Mouse (Mus musculus): ENCODE results near the gene Rbm44. TPM values are rescaled to one million over a fixed set of nuclear protein-coding genes. Genes with fewer than 3 reads are reported as not detected.

Rbm44 gene
- polyA plus RNA-seq, 1 experiment from 2014 or later: 0.34 TPM

DNA sequence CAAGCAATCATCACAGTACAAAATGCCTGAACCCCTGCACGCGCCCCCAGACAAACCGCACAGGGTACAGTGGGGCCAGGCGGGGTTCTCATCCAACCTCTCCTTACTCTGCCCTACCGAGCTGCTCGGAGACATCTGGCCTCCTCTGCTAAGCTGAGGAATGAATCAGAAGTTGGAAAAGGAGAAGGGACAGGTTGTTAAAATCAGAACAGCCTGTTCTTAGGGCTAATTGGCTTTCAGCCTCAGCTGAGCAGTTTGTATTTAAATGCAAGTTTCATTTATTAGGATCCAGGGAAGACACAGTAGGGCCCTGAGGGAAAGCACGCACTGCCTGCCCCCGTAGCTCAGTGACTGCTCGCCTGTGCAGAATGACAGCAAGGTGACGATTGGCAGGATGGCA lies 54.9 kb downstream of the Rbm44 start:
- Histone ChIP-seq H3K9ac (replicated peaks) (no peak overlapping the region), H3K9me3 (no peaks in the 10 kb centered on the region), H3K27ac (no peak overlapping the region), H3K27me3 (no peaks in the 10 kb centered on the region), H3K4me3 (replicated peaks) (no peak overlapping the region), H3K36me3 (no peaks in the 10 kb centered on the region), H3K4me2 (replicated peaks) (no peak overlapping the region), H3K4me1 (replicated peaks) (no peaks in the 10 kb centered on the region)
- WGBS: 87% methylated on average over 10 of the region's 10 CpGs
- ATAC-seq: no peak

DNA sequence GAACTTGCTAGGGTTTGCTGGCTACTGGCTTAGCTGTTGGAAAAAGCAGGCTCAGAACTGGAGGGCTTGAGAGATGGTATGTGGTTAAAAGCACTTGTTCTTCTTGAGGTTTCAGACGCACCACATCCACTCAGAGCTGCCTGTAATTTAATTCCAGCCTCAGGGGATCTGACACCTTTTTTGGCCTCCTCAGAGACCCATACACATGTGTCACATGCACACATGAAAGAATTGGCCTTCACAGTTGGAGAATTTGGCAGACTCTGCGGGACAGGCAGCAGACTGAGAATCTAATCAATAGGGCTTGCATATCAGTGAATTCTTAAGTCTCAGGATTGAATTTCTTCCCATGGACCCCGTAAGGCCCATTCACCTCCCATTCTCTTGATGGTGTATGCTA lies 56.2 kb downstream of the Rbm44 start:
- WGBS: 56% methylated on average over 3 of the region's 3 CpGs
- H3K9ac ChIP-seq (replicated peaks): no peak overlapping the region
- H3K27me3 ChIP-seq: no peaks in the 10 kb centered on the region
- H3K27ac ChIP-seq: no peak overlapping the region
- no peak overlapping the region for H3K4me3 ChIP-seq (replicated peaks)
- no peaks in the 10 kb centered on the region for H3K4me1 ChIP-seq (replicated peaks)
- no peaks in the 10 kb centered on the region for H3K36me3 ChIP-seq
- H3K4me2 ChIP-seq (replicated peaks): no peak overlapping the region
- ATAC-seq: no peak
- no peaks in the 10 kb centered on the region for H3K9me3 ChIP-seq

DNA sequence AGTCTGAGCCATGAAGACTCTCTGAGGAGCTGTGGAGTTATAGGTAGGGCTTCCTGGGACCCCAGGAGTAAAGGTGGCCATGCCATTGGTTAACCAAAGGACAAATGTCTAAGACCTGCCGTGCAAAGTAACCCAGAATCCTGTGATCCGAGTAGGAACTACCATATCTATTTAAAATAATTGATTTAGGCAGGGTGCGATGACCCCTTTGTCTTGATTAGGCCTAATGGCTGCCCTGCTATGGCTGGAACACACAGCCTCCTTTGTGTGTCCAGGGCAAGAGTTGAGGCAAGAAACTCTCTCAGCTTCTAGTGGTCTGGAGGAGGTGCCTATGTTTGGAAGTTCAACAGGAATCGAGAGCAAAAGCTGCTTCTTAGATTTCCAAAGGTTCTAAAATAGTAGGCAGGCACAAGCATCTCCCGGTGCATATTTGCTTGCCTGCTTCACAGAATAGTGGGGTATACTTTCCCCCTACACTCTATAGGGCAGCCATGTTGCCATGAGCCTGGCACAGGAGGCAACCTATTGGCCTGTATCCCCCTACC lies 59.4 kb downstream of the Rbm44 start:
- Histone ChIP-seq H3K4me3 (replicated peaks) (no peak overlapping the region), H3K4me1 (replicated peaks) (no peaks in the 10 kb centered on the region), H3K27me3 (no peaks in the 10 kb centered on the region), H3K9me3 (no peaks in the 10 kb centered on the region), H3K27ac (no peak overlapping the region), H3K4me2 (replicated peaks) (no peak overlapping the region), H3K9ac (replicated peaks) (no peak overlapping the region), H3K36me3 (no peaks in the 10 kb centered on the region)
- 83% methylated on average over 5 of the region's 5 CpGs for whole genome bisulfite sequencing
- no peak for ATAC-seq

DNA sequence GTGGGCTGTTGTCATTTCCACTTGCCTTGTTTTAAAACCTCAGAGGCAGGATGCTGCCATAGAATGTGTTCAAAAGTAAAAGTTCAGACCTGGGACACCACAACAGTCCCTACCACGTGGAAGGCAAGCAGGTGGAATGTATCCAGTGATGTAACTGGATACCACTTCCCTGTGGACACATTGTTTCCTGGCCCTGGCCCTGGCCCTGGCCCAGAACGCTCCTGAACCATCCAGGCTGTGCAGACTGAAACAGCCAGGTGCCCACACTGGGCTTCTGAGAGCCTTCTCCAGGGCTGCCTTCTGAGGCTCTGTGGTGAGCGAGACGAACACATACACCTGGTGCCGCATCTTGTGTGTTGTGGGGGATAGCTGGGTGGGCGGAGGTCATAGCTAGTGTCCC lies 60.8 kb downstream of the Rbm44 start:
- 0 out of 2 replicates have a peak, but pooled peaks cover 4% of the 10 kb centered on the region for H3K4me1 ChIP-seq (replicated peaks)
- H3K9me3 ChIP-seq: no peaks in the 10 kb centered on the region
- H3K27me3 ChIP-seq: no peaks in the 10 kb centered on the region
- no peak overlapping the region for H3K4me2 ChIP-seq (replicated peaks)
- H3K36me3 ChIP-seq: no peaks in the 10 kb centered on the region
- H3K27ac ChIP-seq: no peak overlapping the region
- WGBS: 85% methylated on average over 6 of the region's 6 CpGs
- ATAC-seq: no peak
- no peak overlapping the region for H3K9ac ChIP-seq (replicated peaks)
- no peak overlapping the region for H3K4me3 ChIP-seq (replicated peaks)

DNA sequence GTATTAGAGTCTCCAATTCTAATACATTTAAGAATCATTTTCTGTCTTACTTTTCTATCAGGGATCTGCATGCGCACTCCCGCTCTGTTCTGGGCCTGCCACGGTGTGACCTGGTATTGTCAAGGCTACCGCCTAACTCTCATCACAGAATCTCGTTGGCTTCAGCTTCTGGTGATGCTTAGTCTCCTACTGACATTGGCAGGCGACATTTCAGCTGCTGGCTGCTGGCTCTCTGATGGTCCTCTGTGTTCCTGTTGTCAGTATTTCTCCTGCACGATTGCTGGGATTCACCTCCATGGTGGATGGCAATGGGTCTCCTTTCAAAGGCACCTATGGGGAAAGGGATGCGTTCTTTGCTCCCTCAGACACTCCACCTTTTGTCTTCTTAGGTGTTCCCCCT lies 61.4 kb downstream of the Rbm44 start:
- ATAC-seq: no peak
- Histone ChIP-seq H3K4me1 (replicated peaks) (0 out of 2 replicates have a peak, but pooled peaks cover 4% of the 10 kb centered on the region), H3K9ac (replicated peaks) (no peak overlapping the region), H3K4me3 (replicated peaks) (no peak overlapping the region), H3K27ac (no peak overlapping the region), H3K9me3 (no peaks in the 10 kb centered on the region), H3K36me3 (no peaks in the 10 kb centered on the region), H3K27me3 (no peaks in the 10 kb centered on the region), H3K4me2 (replicated peaks) (no peak overlapping the region)
- WGBS: 79% methylated on average over 8 of the region's 8 CpGs

DNA sequence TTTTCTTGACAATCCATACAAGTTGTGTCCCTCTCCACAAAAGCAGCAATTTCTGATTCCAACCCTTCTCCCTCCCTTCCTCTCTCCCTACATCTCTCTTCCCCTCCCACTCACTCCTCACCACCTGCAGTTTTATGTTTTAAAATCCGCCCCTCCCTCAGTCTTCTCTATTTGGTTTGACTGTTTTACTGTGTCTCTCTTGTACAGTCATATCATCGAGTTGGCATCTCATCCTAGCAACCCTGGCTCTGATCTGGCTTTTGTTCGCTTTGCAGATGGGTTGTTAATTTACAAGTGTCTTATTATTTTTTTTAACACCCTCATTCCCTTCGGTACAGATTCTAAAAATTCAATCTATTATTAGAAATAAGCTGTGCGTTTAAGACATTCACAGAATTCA lies 62.0 kb downstream of the Rbm44 start:
- no peak for ATAC-seq
- Histone ChIP-seq H3K4me3 (replicated peaks) (no peak overlapping the region), H3K4me1 (replicated peaks) (0 out of 2 replicates have a peak, but pooled peaks cover 4% of the 10 kb centered on the region), H3K36me3 (no peaks in the 10 kb centered on the region), H3K27me3 (no peaks in the 10 kb centered on the region), H3K4me2 (replicated peaks) (no peak overlapping the region), H3K9ac (replicated peaks) (no peak overlapping the region), H3K9me3 (no peaks in the 10 kb centered on the region), H3K27ac (no peak overlapping the region)
- 81% methylated on average over 5 of the region's 5 CpGs for WGBS

DNA sequence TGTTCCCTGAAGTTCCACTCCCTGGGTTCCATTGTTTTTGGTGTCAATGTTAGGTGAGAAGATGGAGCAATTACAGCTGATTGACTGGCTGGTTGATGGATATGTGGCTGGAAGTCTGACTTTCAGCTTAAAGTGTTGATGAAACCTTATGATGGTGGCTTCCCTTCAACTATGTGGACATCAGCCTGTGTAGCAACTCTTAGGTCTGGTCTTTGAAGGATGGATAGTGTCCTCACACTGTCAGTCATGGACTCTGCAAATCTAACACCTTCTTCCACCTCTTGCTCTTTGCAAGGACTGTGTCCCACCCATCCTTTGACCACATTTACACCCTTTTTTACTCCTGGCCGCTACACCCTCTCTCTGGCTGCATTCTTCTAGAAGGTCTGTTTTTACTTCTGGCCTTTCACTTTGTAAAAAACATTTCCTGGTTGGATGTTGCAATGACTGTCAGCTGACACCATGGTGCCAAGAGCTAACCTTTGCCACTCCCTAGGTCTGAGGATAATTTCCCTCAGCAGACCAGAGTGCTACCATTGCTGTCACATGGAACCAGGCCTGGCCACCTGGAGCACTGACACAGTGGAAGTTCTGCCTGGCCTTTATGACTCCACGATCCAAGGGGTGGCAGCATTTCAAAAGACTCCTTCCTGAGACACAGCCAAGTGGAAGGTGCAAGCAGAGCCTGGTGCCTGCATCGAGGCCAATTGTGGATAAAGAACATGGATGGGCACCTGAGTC lies 62.6 kb downstream of the Rbm44 start:
- no peak for ATAC-seq
- no peaks in the 10 kb centered on the region for H3K9me3 ChIP-seq
- WGBS: 75% methylated on average over 3 of the region's 3 CpGs

DNA sequence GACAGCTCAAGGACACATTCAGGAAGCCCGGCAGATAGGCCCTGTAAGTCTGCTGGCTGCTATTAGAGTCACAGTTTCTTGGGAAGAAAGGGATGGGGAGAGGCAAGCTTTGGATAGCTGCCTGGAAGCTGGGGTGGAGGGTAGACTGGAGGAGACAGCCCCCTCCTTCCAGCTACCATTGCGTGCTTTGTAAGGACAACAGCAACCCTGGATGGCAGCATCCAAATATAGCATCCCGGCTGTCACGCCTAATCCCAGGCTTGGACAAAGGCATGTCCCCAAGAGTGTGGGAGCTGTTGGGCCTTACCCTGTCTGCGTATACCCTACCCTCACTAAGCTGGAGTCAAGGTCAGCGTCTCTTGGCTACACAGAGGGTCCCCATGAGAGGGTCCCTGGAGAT lies 64.5 kb downstream of the Rbm44 start:
- WGBS: 76% methylated on average over 6 of the region's 6 CpGs
- Histone ChIP-seq H3K4me2 (replicated peaks) (no peak overlapping the region), H3K9ac (replicated peaks) (no peak overlapping the region), H3K4me1 (replicated peaks) (0 out of 2 replicates have a peak, but pooled peaks cover 4% of the 10 kb centered on the region), H3K27ac (peak overlapping the region; percentile 55), H3K36me3 (no peaks in the 10 kb centered on the region), H3K4me3 (replicated peaks) (no peak overlapping the region), H3K9me3 (no peaks in the 10 kb centered on the region), H3K27me3 (no peaks in the 10 kb centered on the region)
- ATAC-seq: peak; percentile 76

More for the DNA sequence above, 62.6 kb downstream of the Rbm44 start:
- 0 out of 2 replicates have a peak, but pooled peaks cover 4% of the 10 kb centered on the region for H3K4me1 ChIP-seq (replicated peaks)
- H3K27me3 ChIP-seq: no peaks in the 10 kb centered on the region
- no peak overlapping the region for H3K4me3 ChIP-seq (replicated peaks)
- H3K9ac ChIP-seq (replicated peaks): no peak overlapping the region
- H3K36me3 ChIP-seq: no peaks in the 10 kb centered on the region
- no peak overlapping the region for H3K4me2 ChIP-seq (replicated peaks)
- H3K27ac ChIP-seq: no peak overlapping the region

DNA sequence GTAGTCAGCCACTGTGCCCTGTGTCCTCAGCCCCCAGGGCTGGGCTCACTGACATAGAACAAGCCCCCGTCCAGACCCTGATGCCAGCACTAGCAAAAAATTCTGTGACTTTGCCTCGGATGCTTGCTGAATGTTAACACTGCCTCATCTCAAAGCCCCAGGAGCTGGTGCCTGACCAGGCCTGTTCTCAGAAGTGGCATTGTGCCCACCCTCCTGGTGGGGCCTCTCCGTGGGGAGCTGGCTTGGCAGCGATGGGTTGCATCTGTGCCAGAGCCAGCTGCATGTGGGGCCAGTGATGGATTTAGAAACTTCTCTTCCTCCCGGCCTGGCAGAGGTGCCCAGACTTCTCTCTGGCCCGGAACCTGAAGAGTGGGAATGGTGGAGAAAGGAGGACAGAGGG lies 64.9 kb downstream of the Rbm44 start:
- peak overlapping the region; percentile 55 for H3K27ac ChIP-seq
- no peak overlapping the region for H3K4me3 ChIP-seq (replicated peaks)
- 0 out of 2 replicates have a peak, but pooled peaks cover 4% of the 10 kb centered on the region for H3K4me1 ChIP-seq (replicated peaks)
- no peak overlapping the region for H3K4me2 ChIP-seq (replicated peaks)
- no peaks in the 10 kb centered on the region for H3K27me3 ChIP-seq
- H3K9ac ChIP-seq (replicated peaks): no peak overlapping the region
- ATAC-seq: peak; percentile 83
- no peaks in the 10 kb centered on the region for H3K36me3 ChIP-seq
- H3K9me3 ChIP-seq: no peaks in the 10 kb centered on the region
- WGBS: 80% methylated on average over 6 of the region's 6 CpGs

DNA sequence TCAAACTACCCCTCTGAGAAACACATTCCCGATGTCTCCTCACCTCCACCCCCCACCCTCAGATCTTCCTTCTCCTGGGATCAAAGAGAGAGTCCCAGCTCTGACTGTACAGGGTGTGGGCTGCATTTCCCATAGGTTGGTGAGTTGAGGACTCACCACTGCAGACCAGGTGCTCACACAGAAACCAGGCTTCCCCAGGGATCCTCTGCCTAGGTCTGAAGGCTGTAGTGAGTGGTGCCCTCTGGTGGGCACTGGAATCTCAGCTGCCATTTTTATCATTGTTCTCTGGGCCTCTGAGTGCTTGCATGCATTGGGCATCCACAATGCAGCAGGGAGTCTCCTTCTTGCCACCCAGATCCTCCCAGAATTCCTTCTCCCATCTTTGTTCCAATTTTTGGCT lies 66.2 kb downstream of the Rbm44 start:
- ATAC-seq: 0 out of 2 replicates have a peak, but pooled peaks have one; percentile 41
- no peaks in the 10 kb centered on the region for H3K36me3 ChIP-seq
- no peak overlapping the region for H3K27ac ChIP-seq
- H3K4me3 ChIP-seq (replicated peaks): no peak overlapping the region
- no peak overlapping the region for H3K9ac ChIP-seq (replicated peaks)
- H3K4me1 ChIP-seq (replicated peaks): 0 out of 2 replicates have a peak, but pooled peaks cover 4% of the 10 kb centered on the region
- H3K4me2 ChIP-seq (replicated peaks): no peak overlapping the region
- H3K9me3 ChIP-seq: no peaks in the 10 kb centered on the region
- 84% methylated on average over 1 of the region's 1 CpGs for WGBS
- H3K27me3 ChIP-seq: no peaks in the 10 kb centered on the region

DNA sequence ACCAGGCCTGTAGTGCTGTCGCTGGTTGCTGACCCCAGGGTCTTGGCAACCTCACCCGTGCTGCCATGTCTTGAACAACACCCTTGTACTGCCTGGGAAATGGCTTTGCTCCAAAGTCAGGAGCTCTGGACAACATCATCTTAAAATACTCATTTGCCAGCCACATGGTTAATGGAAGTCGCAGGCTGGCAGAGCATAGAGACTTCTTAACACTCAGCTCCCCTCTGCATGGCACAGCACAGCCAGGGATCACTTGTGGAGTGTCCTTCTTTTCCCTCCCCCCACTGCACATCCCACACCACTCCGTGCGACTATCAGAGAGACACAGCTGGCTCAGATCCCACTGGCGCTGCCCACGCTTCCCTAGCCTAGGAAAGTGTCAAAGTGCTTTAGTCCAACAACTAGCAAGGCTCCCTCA lies 66.7 kb downstream of the Rbm44 start:
- Histone ChIP-seq H3K4me3 (replicated peaks) (no peak overlapping the region), H3K4me2 (replicated peaks) (no peak overlapping the region)
- ATAC-seq: no peak

DNA sequence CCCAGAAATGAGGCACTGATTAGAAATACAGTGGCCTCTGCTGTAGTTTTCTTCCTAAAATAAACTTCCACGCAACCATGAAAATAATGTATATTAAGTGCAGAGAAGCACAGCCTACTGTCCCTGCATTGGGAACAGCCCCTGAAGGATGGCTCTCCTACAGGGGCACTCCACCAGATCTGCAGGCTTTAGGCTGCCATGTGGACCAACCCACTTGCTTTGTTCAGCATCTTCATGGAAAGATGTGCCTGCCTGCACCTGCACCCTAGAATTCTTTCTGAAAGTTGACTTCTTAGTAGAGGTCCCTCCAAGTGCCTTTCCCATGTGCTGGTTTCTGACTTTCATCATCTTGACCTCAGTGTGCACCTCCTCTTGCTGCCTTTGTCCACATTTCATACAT lies 70.4 kb downstream of the Rbm44 start:
- Histone ChIP-seq H3K4me2 (replicated peaks) (no peak overlapping the region), H3K9ac (replicated peaks) (no peak overlapping the region), H3K36me3 (no peaks in the 10 kb centered on the region), H3K27me3 (no peaks in the 10 kb centered on the region), H3K4me1 (replicated peaks) (no peaks in the 10 kb centered on the region), H3K27ac (no peak overlapping the region), H3K4me3 (replicated peaks) (no peak overlapping the region), H3K9me3 (no peaks in the 10 kb centered on the region)
- ATAC-seq: no peak
- WGBS: 96% methylated on average over 1 of the region's 1 CpGs

More for the DNA sequence above, 66.7 kb downstream of the Rbm44 start:
- H3K27me3 ChIP-seq: no peaks in the 10 kb centered on the region
- H3K4me1 ChIP-seq (replicated peaks): 0 out of 2 replicates have a peak, but pooled peaks cover 4% of the 10 kb centered on the region
- no peak overlapping the region for H3K9ac ChIP-seq (replicated peaks)
- H3K36me3 ChIP-seq: no peaks in the 10 kb centered on the region
- H3K9me3 ChIP-seq: no peaks in the 10 kb centered on the region
- WGBS: 78% methylated on average over 7 of the region's 7 CpGs
- no peak overlapping the region for H3K27ac ChIP-seq
